Mouse (Mus musculus): ENCODE data around the gene Fancc. TPM values are rescaled to one million over a fixed set of nuclear protein-coding genes. Genes with fewer than 3 reads are reported as not detected.

The Fancc gene
- polyA plus RNA-seq, 1 experiment from 2014 or later: 17.1 TPM

GRCm38 (mm10) chr13:63421225-63421624, 75.9 kb downstream of the Fancc start:
- H3K4me1 ChIP-seq (ENCODE audit: control insufficient read depth, insufficient read depth, low read length): no peaks in the 10 kb centered on the region
- no peak overlapping the region for H3K4me3 ChIP-seq (ENCODE audit: low read depth, low read length)
- ATAC-seq (ENCODE audit: low read depth): no peak
- H3K27ac ChIP-seq (replicated peaks; ENCODE audit: low read depth, low read length): no peak overlapping the region
- no peaks in the 10 kb centered on the region for H3K9me3 ChIP-seq (ENCODE audit: control insufficient read depth, low read length)
- H3K36me3 ChIP-seq (ENCODE audit: control insufficient read depth, insufficient read depth, low read length): no peaks in the 10 kb centered on the region
- no peaks in the 10 kb centered on the region for H3K27me3 ChIP-seq (replicated peaks; ENCODE audit: control insufficient read depth, insufficient read depth, low read length)
- H3K9ac ChIP-seq (ENCODE audit: low read depth, low read length): no peak overlapping the region
- H3K4me2 ChIP-seq (ENCODE audit: low read depth, low read length): no peak overlapping the region
- DNase-seq (ENCODE audit: low spot score): no peak

DNA sequence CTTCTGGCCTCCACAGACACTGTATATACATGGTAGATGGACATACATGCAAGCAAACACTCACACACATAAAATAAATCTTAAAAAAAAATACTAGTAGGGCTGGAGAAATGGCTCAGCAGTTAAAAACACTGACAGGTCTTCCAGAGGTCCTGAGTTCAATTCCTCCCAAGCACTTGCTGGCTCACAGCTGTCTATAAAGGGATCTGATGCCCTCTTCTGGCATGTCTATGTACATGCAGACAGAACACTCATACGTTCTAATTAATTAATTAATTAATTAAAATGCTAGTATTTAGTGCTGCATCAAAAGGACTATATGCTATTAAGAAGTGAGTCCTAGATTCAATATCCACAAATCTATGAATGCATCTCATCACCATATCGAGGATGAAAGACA, 78.9 kb downstream of the Fancc start:
- 80% methylated on average over 2 of the region's 2 CpGs for WGBS
- no peak for DNase-seq (ENCODE audit: low spot score)
- ATAC-seq (ENCODE audit: low read depth): no peak

GRCm38 (mm10) chr13:63416824-63417223, 80.3 kb downstream of the Fancc start:
- no peaks in the 10 kb centered on the region for H3K9me3 ChIP-seq (ENCODE audit: control insufficient read depth, low read length)
- WGBS: 43% methylated on average over 3 of the region's 3 CpGs
- DNase-seq (ENCODE audit: low spot score) (no peak), ATAC-seq (ENCODE audit: low read depth) (no peak)
- no peak overlapping the region for H3K4me3 ChIP-seq (ENCODE audit: low read depth, low read length)
- no peak overlapping the region for H3K9ac ChIP-seq (ENCODE audit: low read depth, low read length)
- no peak overlapping the region for H3K4me2 ChIP-seq (ENCODE audit: low read depth, low read length)
- H3K27me3 ChIP-seq (replicated peaks; ENCODE audit: control insufficient read depth, insufficient read depth, low read length): no peaks in the 10 kb centered on the region
- H3K27ac ChIP-seq (replicated peaks; ENCODE audit: low read depth, low read length): no peak overlapping the region
- no peaks in the 10 kb centered on the region for H3K4me1 ChIP-seq (ENCODE audit: control insufficient read depth, insufficient read depth, low read length)
- H3K36me3 ChIP-seq (ENCODE audit: control insufficient read depth, insufficient read depth, low read length): no peaks in the 10 kb centered on the region

More for the DNA sequence above, 78.9 kb downstream of the Fancc start:
- Histone ChIP-seq H3K9me3 (ENCODE audit: control insufficient read depth, low read length) (no peaks in the 10 kb centered on the region), H3K4me1 (ENCODE audit: control insufficient read depth, insufficient read depth, low read length) (no peaks in the 10 kb centered on the region), H3K4me3 (ENCODE audit: low read depth, low read length) (no peak overlapping the region), H3K36me3 (ENCODE audit: control insufficient read depth, insufficient read depth, low read length) (no peaks in the 10 kb centered on the region), H3K4me2 (ENCODE audit: low read depth, low read length) (no peak overlapping the region), H3K9ac (ENCODE audit: low read depth, low read length) (no peak overlapping the region), H3K27ac (replicated peaks; ENCODE audit: low read depth, low read length) (no peak overlapping the region), H3K27me3 (replicated peaks; ENCODE audit: control insufficient read depth, insufficient read depth, low read length) (no peaks in the 10 kb centered on the region)

DNA sequence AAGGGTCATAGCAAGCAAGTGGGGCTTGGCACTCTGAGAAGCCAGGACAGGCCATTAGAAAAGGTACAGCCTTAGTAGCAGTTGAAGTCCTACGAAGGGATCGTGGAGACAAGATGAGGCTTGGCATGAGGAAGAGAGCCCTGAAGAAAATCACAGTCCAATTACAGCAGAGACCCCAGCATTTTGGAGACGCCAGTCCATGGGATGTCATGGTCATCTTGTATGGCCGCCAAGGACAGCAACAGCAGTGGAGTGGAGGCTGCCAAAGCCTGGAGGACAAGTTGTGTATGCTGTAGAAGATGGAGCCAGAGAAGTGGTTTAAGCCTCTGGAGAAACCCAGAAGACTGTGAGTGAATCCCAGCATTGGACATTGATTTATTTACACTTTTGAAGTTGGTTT, 84.4 kb downstream of the Fancc start:
- DNase-seq (ENCODE audit: low spot score) (no peak), ATAC-seq (ENCODE audit: low read depth) (no peak)
- Histone ChIP-seq H3K36me3 (ENCODE audit: control insufficient read depth, insufficient read depth, low read length) (no peaks in the 10 kb centered on the region), H3K9ac (ENCODE audit: low read depth, low read length) (no peak overlapping the region), H3K4me1 (ENCODE audit: control insufficient read depth, insufficient read depth, low read length) (peaks cover 12% of the 10 kb centered on the region; the same call in 1 of the 2 replicates), H3K9me3 (ENCODE audit: control insufficient read depth, low read length) (no peaks in the 10 kb centered on the region), H3K27me3 (replicated peaks; ENCODE audit: control insufficient read depth, insufficient read depth, low read length) (no peaks in the 10 kb centered on the region), H3K27ac (replicated peaks; ENCODE audit: low read depth, low read length) (no peak overlapping the region), H3K4me2 (ENCODE audit: low read depth, low read length) (no peak overlapping the region), H3K4me3 (ENCODE audit: low read depth, low read length) (no peak overlapping the region)
- 97% methylated on average over 4 of the region's 4 CpGs for WGBS

DNA sequence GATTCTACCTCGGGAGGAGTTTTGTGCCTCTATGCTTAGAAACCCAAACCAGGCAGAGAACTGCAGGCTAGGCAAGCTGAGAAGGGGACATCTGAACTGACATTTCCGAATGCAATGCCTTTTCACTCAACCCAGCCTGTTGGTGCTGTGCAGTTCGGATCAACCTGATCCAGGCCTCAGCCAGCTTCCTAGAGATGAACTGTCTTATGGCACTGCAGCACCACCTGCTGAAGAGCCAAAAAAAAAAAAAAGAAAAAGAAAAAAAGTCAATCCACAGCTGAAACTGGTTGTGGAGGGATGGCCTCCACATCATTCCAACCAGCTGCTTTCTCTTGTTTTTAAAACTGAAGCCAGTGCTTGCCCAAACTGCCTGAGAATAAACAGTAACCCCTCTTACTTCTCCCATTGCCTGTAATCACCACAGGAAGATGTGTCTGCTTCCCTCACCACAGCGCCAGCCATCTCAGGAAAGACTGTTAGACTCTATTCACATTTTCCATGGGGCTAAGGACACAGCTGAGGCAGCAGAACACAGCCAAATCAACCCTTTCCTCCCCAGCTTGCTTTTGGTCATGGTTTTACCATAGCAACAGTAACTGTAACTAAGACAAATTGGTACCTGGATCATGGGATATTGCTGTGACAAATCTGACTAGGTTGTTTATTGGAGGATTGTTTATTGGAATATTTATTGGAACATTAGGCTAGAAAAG, 85.6 kb downstream of the Fancc start:
- Histone ChIP-seq H3K9me3 (ENCODE audit: control insufficient read depth, low read length) (no peaks in the 10 kb centered on the region), H3K9ac (ENCODE audit: low read depth, low read length) (0 out of 2 replicates have a peak overlapping the region, but pooled peaks have one; percentile 19), H3K4me3 (ENCODE audit: low read depth, low read length) (no peak overlapping the region), H3K27me3 (replicated peaks; ENCODE audit: control insufficient read depth, insufficient read depth, low read length) (no peaks in the 10 kb centered on the region), H3K36me3 (ENCODE audit: control insufficient read depth, insufficient read depth, low read length) (no peaks in the 10 kb centered on the region), H3K4me1 (ENCODE audit: control insufficient read depth, insufficient read depth, low read length) (peaks cover 12% of the 10 kb centered on the region; the same call in 1 of the 2 replicates), H3K27ac (replicated peaks; ENCODE audit: low read depth, low read length) (no peak overlapping the region; the same call in 1 of the 2 replicates), H3K4me2 (ENCODE audit: low read depth, low read length) (no peak overlapping the region)
- DNase-seq (ENCODE audit: low spot score): no peak
- WGBS: 48% methylated on average over 4 of the region's 4 CpGs
- ATAC-seq (ENCODE audit: low read depth): no peak

DNA sequence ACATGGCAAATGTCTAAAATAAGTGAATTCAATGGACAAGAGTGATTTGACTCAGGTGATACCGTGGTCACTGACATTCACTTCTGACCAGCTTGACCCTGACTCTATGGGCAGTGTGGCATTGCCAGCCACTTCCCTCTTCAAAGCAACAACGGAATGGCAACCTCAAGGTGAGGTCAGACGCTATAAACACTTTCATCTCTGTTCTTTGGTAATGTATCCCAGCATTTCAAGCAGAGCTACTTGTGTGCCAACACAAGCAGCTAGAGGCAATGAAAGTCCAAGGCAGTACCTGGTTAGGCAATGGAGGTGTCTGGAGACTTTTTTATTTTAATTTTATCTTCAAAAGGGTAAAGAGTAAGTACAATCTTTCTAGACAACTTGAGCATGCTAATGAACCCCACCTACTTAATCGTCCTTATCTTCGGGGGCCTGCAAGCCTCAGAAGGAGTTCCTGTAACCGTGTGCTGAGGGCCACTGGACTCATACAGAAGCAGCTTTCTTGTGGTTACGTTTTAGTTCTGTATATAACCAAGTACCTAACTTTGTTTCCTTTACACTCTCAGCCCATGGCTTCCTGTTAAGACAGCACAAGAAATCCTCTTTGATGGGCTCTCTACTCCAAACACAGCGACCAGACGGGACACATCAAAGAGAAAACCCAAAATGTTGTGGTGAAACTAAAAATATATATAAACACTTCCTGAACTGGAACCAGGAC, 86.3 kb downstream of the Fancc start:
- peaks cover 12% of the 10 kb centered on the region; the same call in 1 of the 2 replicates for H3K4me1 ChIP-seq (ENCODE audit: control insufficient read depth, insufficient read depth, low read length)
- no peaks in the 10 kb centered on the region for H3K27me3 ChIP-seq (replicated peaks; ENCODE audit: control insufficient read depth, insufficient read depth, low read length)
- H3K27ac ChIP-seq (replicated peaks; ENCODE audit: low read depth, low read length): no peak overlapping the region; the same call in 1 of the 2 replicates
- no peak overlapping the region for H3K4me3 ChIP-seq (ENCODE audit: low read depth, low read length)
- ATAC-seq (ENCODE audit: low read depth) (no peak), DNase-seq (ENCODE audit: low spot score) (no peak)
- no peaks in the 10 kb centered on the region for H3K9me3 ChIP-seq (ENCODE audit: control insufficient read depth, low read length)
- H3K36me3 ChIP-seq (ENCODE audit: control insufficient read depth, insufficient read depth, low read length): no peaks in the 10 kb centered on the region
- no peak overlapping the region for H3K9ac ChIP-seq (ENCODE audit: low read depth, low read length)
- no peak overlapping the region for H3K4me2 ChIP-seq (ENCODE audit: low read depth, low read length)
- 66% methylated on average over 9 of the region's 9 CpGs for WGBS

DNA sequence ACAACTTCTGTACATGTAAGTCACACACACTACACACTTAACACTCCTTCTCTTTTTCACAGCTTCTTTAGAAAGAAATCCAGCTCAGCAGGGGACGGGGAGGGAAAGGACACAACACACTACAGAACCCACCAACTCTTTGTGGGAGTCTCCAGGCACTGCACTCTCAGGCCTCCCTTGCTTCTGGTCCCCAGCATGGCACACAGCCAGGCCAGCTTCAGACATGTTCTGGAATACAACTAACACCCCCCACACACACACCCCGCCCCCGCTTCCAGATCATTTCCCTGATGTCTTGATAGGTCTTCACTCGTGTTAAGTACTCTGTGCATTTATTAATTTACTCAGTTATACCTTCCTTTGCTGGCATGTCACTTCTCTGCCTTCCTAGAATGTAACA, 91.9 kb downstream of the Fancc start:
- Histone ChIP-seq H3K9ac (ENCODE audit: low read depth, low read length) (no peak overlapping the region), H3K9me3 (ENCODE audit: control insufficient read depth, low read length) (no peaks in the 10 kb centered on the region), H3K36me3 (ENCODE audit: control insufficient read depth, insufficient read depth, low read length) (no peaks in the 10 kb centered on the region), H3K27ac (replicated peaks; ENCODE audit: low read depth, low read length) (no peak overlapping the region), H3K4me2 (ENCODE audit: low read depth, low read length) (no peak overlapping the region), H3K4me3 (ENCODE audit: low read depth, low read length) (no peak overlapping the region), H3K27me3 (replicated peaks; ENCODE audit: control insufficient read depth, insufficient read depth, low read length) (no peaks in the 10 kb centered on the region), H3K4me1 (ENCODE audit: control insufficient read depth, insufficient read depth, low read length) (no peaks in the 10 kb centered on the region)
- ATAC-seq (ENCODE audit: low read depth): no peak
- DNase-seq (ENCODE audit: low spot score): no peak
- WGBS: 86% methylated on average over 4 of the region's 4 CpGs

DNA sequence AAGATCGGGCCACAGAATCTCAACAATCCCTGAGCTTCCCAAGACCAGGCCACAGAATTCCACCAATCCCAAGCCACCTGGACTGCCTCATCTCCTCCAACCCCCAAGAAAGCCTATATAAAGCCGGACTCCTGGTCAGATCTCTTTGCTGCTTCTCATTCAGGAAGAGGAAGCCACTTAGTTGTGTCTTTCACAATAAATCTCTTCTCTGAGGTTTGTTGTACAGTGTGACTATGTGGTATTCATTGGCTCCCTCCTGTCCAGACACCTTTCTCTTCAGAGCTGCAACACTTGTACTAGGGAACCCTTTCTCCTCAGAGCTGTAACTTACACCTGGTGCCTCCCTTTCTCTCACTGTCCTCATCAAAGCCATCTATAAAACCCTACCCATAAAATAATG, 92.4 kb downstream of the Fancc start:
- WGBS: 85% methylated on average over 2 of the region's 2 CpGs
- no peaks in the 10 kb centered on the region for H3K4me1 ChIP-seq (ENCODE audit: control insufficient read depth, insufficient read depth, low read length)
- H3K27me3 ChIP-seq (replicated peaks; ENCODE audit: control insufficient read depth, insufficient read depth, low read length): no peaks in the 10 kb centered on the region
- H3K9me3 ChIP-seq (ENCODE audit: control insufficient read depth, low read length): no peaks in the 10 kb centered on the region
- ATAC-seq (ENCODE audit: low read depth): no peak
- no peak overlapping the region for H3K4me2 ChIP-seq (ENCODE audit: low read depth, low read length)
- no peak overlapping the region for H3K9ac ChIP-seq (ENCODE audit: low read depth, low read length)
- H3K4me3 ChIP-seq (ENCODE audit: low read depth, low read length): no peak overlapping the region
- H3K27ac ChIP-seq (replicated peaks; ENCODE audit: low read depth, low read length): no peak overlapping the region
- H3K36me3 ChIP-seq (ENCODE audit: control insufficient read depth, insufficient read depth, low read length): no peaks in the 10 kb centered on the region
- no peak for DNase-seq (ENCODE audit: low spot score)

GRCm38 (mm10) chr13:63402823-63403222, 94.3 kb downstream of the Fancc start:
- ATAC-seq (ENCODE audit: low read depth): no peak
- Histone ChIP-seq H3K27me3 (replicated peaks; ENCODE audit: control insufficient read depth, insufficient read depth, low read length) (no peaks in the 10 kb centered on the region), H3K9me3 (ENCODE audit: control insufficient read depth, low read length) (no peaks in the 10 kb centered on the region), H3K36me3 (ENCODE audit: control insufficient read depth, insufficient read depth, low read length) (no peaks in the 10 kb centered on the region), H3K4me2 (ENCODE audit: low read depth, low read length) (no peak overlapping the region), H3K4me3 (ENCODE audit: low read depth, low read length) (no peak overlapping the region), H3K4me1 (ENCODE audit: control insufficient read depth, insufficient read depth, low read length) (no peaks in the 10 kb centered on the region), H3K9ac (ENCODE audit: low read depth, low read length) (no peak overlapping the region), H3K27ac (replicated peaks; ENCODE audit: low read depth, low read length) (no peak overlapping the region)
- WGBS: 70% methylated on average over 2 of the region's 2 CpGs
- DNase-seq (ENCODE audit: low spot score): no peak

Data from embryonic facial prominence, embryonic 14.5 days (tissue).